Mouse (Mus musculus) kidney, embryonic 16.5 days (tissue): ENCODE data around the gene Zfp503. TPM values are rescaled to one million over a fixed set of nuclear protein-coding genes. Genes with fewer than 3 reads are reported as not detected.
A peak's percentile ranks its signal among the peaks of the same experiment; 100 is the strongest.

ENCODE experiments used
- ATAC-seq: fragments of 200-750 bp; cut with Nextera tagmentation; 2 replicates; pipeline ENCODE4 v1.8.0; 2017; ENCODE audit warnings: moderate TSS enrichment; ENCODE audit not compliant: low FRiP score, low TSS enrichment
- H3K27ac ChIP-seq: fragments of 300-500 bp; sonication (generic); 2 replicates; pipeline ENCODE4 v1.5.1; 2014; ENCODE audit warnings: low read length
- H3K27me3 ChIP-seq: fragments of 300-500 bp; sonication (generic); 2 replicates; pipeline ENCODE4 v1.6.1; 2014; ENCODE audit warnings: low read length, control low read depth, mixed read lengths; ENCODE audit not compliant: insufficient read depth
- H3K36me3 ChIP-seq: fragments of 300-500 bp; sonication (generic); 2 replicates; pipeline ENCODE4 v1.6.1; 2014; ENCODE audit warnings: low read length, control low read depth, mixed read lengths; ENCODE audit not compliant: insufficient read depth
- H3K4me1 ChIP-seq: fragments of 300-500 bp; sonication (generic); 2 replicates; pipeline ENCODE4 v1.6.1; 2014; ENCODE audit warnings: low read length, control low read depth, mixed read lengths; ENCODE audit not compliant: insufficient read depth
- H3K4me2 ChIP-seq: fragments of 300-500 bp; sonication (generic); replicated peaks from 2 replicates; pipeline ENCODE4 v1.6.1; 2014; ENCODE audit warnings: low read depth, low read length
- H3K4me3 ChIP-seq: fragments of 300-500 bp; sonication (generic); 2 replicates; pipeline ENCODE4 v1.5.1; 2014; ENCODE audit warnings: mild to moderate bottlenecking, low read length
- H3K9ac ChIP-seq: fragments of 300-500 bp; sonication (generic); replicated peaks from 2 replicates; pipeline ENCODE4 v1.6.1; 2014; ENCODE audit warnings: low read length
- H3K9me3 ChIP-seq: fragments of 300-500 bp; sonication (generic); 2 replicates; pipeline ENCODE4 v1.6.1; 2016; ENCODE audit warnings: low read length, control low read depth
- WGBS: fragments of 180-500 bp; shearing (Covaris S2); extraction: QIAGEN DNeasy Blood & Tissue Kit; methylation state at CpG from one replicate; pipeline ENCODE4 v1.1.7; 2014; 5-methylcytosine and 5-hydroxymethylcytosine counted together
- polyA plus RNA-seq: library from polyadenylated mRNA; unstranded; fragments of >200 nt; fragmentation: Nextera tagmentation; extraction: Ambion mirVana; gene quantifications from 2 replicates; pipeline ENCODE4 v1.2.1, GENCODE M21; 2015

The Zfp503 gene
- polyA plus RNA-seq, 1 experiment from 2014 or later, result 27.5 TPM

DNA sequence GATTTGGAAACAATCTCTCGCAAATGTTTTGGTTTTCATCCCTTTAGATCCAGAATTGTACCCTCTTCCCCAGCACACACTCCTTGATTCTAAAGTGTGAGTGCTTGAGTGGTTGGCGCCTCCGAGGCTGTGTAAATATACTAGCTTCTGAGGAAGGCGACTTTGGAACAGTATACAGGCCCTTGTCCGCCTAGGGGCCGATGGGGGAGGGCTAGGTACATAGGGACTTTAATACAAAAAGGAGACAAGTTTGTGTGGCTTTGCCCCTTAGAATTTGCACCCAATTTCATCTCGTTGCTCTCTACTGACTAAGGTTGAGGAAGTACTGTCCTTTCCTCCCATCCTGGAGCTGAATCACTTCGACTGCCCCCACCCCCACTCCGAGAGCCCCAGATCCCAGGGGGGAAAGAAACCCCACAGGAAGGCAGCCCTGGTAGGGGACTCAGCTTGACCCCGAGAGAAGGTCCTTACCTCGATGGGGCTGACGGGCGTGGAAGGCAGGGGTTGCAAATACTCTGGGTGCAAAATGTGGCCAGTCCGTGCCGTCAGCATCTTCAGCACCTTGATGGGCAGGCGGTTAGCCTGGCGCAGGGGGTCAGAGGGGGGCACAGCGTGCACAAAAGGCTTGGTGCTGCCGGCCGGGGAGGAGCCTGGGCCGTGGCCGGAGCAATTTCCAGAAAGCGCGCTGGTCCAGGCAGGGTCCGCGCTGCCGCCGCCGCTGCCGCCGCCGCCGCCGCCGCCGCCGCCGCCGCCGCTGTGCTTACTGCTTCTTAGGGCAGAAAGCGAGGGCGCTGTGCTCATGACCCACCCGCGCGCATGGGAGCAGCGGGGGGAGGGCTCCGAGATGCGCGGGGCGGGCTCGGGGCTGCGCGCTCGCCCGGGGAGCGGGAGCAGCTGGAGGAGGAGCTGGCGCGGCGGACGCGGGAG lies 2.4 kb downstream of the Zfp503 start:
- WGBS, result under 1% methylated on average over 36 of the region's 61 CpGs
- Histone ChIP-seq H3K36me3 (peaks cover 17% of the 10 kb centered on the region), H3K9me3 (no peaks in the 10 kb centered on the region), H3K9ac (peak overlapping the region; percentile 85), H3K4me3 (peak overlapping the region; percentile 78), H3K27ac (peak overlapping the region; percentile 98), H3K4me2 (peak overlapping the region; percentile 66), H3K27me3 (no peaks in the 10 kb centered on the region), H3K4me1 (peaks cover 17% of the 10 kb centered on the region; the same call in 1 of the 2 replicates)
- peak; percentile 14 for ATAC-seq

DNA sequence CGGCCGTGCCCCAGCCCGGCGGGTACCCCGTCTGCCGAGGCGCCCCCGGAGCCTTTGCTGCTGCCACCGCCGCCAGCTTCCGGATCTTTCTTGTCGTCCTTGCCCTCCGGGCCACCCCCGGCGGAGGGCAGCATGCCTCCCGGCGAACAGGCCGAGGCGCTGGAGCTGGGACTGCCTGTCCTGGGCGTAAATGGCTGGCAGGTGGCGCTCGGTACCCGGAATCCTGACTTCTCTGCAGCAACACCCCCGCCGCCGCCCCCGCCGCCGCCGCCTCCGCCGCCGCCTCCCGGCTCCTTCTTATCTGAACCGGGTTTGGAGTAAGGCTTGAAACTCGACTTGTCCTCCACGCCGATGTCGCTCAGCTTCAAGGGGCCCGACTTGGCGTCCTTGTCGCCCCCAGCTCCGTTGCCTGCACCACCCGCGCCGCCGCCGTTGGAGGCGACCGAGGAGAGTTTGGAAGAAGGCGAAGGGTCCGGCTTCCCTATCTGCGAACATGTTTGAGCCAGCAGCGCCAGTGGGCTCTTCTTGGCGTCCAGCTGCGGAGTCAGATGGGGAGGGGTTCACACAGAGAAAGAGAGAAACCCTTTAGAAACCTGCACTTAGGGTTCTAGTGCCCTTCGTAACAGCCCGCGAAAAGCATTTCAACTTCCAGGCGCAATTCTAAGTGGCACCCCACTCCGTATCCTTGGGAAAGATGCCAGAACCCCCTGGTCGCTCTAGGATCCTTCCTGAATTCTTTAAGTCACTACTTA lies 3.2 kb downstream of the Zfp503 start:
- under 1% methylated on average over 62 of the region's 62 CpGs for WGBS
- peaks cover 17% of the 10 kb centered on the region for H3K36me3 ChIP-seq
- H3K27ac ChIP-seq, result peak overlapping the region; percentile 98
- H3K27me3 ChIP-seq, result no peaks in the 10 kb centered on the region
- no peaks in the 10 kb centered on the region for H3K9me3 ChIP-seq
- no peak for ATAC-seq
- peak overlapping the region; percentile 66 for H3K4me2 ChIP-seq
- peak overlapping the region; percentile 78 for H3K4me3 ChIP-seq
- peaks cover 16% of the 10 kb centered on the region; the same call in 1 of the 2 replicates for H3K4me1 ChIP-seq
- H3K9ac ChIP-seq, result peak overlapping the region; percentile 85

DNA sequence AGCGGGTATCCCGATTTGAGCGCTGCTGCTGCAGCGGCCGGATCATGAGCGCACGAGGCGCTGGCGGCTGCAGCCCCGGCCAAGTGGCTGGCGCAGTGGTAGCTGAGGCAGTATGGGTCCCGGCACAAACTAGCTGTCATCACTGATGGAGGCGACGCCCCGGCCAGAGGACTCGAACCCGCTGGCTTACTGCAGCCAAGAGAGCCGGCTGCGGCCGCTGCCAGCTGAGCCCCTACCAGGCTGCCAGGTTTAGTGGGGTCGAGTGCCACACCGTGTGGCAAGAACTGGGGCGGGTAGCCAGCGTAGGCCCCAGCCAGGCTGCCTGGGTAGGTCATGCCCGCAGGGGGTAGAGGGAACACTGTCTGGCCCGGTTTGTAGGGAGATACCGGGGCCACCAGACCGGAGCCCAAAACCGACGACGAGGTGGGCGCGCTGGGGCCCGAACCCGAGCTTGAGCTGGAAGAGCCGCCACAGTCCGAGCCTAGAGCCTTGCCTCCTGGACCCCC lies 3.9 kb downstream of the Zfp503 start:
- peak overlapping the region; percentile 66 for H3K4me2 ChIP-seq
- H3K9me3 ChIP-seq, result no peaks in the 10 kb centered on the region
- peak overlapping the region; percentile 85 for H3K9ac ChIP-seq
- peaks cover 17% of the 10 kb centered on the region for H3K36me3 ChIP-seq
- under 1% methylated on average over 37 of the region's 37 CpGs for WGBS
- H3K4me1 ChIP-seq, result peaks cover 11% of the 10 kb centered on the region; the same call in 1 of the 2 replicates
- no peaks in the 10 kb centered on the region for H3K27me3 ChIP-seq
- peak overlapping the region; percentile 78 for H3K4me3 ChIP-seq
- no peak for ATAC-seq
- peak overlapping the region; percentile 98 for H3K27ac ChIP-seq

DNA sequence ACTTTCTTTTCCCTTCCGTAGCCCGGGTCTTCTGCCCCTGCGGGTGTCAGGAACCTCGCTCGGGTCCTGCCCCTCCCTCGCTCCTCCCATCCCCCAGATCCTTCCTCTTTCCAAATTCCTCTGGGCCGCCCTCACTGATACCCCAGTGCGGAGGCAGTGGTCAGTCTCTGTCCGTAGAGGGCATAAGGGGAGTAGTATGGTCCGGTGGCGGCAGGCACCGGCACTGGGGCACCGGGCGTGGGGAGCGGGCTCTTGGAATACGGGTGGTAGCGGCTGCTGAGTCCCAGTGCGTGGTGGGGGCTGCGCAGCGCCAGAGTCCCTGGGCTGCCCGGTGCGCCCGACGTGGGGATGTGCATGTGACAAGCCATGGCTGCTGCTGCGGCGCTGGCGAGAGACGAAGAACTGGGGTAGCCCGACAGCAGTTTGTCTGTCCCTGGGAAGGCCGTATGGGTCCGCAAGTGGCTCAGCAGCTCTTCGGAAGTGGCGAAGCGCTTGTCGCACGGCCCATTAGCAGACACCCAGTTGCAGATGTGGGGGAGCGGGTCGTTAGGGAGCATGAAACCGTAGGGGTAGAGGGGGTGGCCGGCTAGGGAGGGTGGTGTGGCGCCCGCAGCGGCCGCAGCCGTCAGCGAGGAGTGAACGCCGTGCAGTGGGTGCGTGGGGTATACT lies 4.5 kb downstream of the Zfp503 start:
- Histone ChIP-seq H3K4me1 (peaks cover 11% of the 10 kb centered on the region; the same call in 1 of the 2 replicates), H3K9ac (peak overlapping the region; percentile 85), H3K9me3 (no peaks in the 10 kb centered on the region), H3K4me3 (peak overlapping the region; percentile 78), H3K4me2 (peak overlapping the region; percentile 66), H3K36me3 (peaks cover 17% of the 10 kb centered on the region), H3K27ac (peak overlapping the region; percentile 98), H3K27me3 (no peaks in the 10 kb centered on the region)
- ATAC-seq, result no peak
- WGBS, result 1% methylated on average over 49 of the region's 49 CpGs

DNA sequence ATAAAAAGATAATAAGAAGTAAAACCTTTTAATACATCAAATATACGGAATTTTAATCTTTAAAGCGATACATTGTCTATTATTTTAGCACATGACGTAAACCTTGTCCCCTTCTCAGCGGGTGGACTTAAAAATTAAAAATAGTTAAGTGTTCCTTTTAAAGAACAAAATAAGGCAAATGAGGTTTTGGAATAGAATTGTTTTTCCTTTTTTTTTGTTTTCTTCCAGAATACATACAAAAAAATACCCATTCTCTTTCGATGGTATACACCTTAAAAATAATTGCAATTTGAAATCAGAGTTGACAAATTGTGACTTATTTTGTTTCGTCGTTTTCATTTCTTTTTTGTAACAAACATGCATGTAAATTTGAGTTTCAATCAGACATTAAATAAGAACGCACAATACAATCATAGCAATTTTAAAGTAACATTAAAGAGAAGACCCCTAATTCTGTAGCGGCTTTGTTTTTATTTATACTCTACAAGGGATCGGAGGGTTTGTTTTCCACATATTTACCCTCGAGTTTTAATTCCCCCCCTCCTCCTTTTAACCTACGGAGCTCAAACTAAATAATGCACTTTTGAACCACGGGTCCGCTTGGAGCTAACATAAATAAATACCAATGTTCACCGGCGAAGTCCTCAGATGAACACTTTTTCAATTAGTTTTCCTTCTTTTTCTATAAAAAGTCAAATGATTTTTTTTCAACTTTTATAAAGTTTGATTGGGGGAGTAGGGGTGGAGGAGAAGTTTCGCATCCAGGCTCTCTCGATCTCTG lies 5.3 kb downstream of the Zfp503 start:
- Histone ChIP-seq H3K4me1 (peaks cover 11% of the 10 kb centered on the region; the same call in 1 of the 2 replicates), H3K9ac (peak overlapping the region; percentile 93), H3K4me3 (peak overlapping the region; percentile 78), H3K27ac (peak overlapping the region; percentile 98), H3K36me3 (peaks cover 17% of the 10 kb centered on the region), H3K9me3 (no peaks in the 10 kb centered on the region), H3K4me2 (peak overlapping the region; percentile 89), H3K27me3 (no peaks in the 10 kb centered on the region)
- no peak for ATAC-seq
- whole genome bisulfite sequencing, result 5% methylated on average over 18 of the region's 18 CpGs

DNA sequence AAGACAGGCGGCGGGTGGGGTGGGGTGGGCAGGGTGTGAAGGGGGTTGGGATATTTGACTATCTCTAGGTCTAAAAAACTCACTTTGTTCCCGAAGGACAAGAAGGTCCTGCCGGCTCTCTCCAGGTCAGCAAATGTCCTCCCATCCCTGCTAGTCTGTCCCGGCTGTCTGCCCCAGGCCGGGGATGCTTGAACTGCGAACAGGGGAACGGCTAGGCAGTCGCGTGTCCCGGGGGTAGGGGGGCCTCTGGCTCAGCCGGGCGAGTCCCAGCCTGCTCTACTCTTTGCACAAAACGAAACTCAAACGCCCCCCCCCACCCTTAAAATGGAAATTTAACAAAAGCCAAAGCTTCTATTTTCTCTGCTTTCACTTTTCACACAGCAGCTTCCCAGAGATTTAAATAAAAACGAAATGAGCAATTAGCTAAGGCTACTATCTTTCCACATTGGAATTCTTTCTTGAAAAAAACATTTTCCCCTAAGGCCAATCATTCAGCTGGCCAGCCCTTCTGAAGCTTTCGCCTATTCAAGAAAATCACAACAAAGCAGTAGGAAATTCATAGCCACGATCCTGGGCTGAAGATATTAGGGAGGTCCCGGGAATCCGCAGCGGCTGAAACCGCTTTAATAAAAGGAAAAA lies 6.0 kb downstream of the Zfp503 start:
- peaks cover 5% of the 10 kb centered on the region; the same call in 1 of the 2 replicates for H3K4me1 ChIP-seq
- H3K9ac ChIP-seq, result peak overlapping the region; percentile 93
- H3K36me3 ChIP-seq, result peaks cover 17% of the 10 kb centered on the region
- WGBS, result 3% methylated on average over 22 of the region's 22 CpGs
- H3K4me2 ChIP-seq, result peak overlapping the region; percentile 89
- no peaks in the 10 kb centered on the region for H3K9me3 ChIP-seq
- peak overlapping the region; percentile 93 for H3K27ac ChIP-seq
- ATAC-seq, result no peak
- H3K27me3 ChIP-seq, result no peaks in the 10 kb centered on the region
- peak overlapping the region; percentile 63 for H3K4me3 ChIP-seq

DNA sequence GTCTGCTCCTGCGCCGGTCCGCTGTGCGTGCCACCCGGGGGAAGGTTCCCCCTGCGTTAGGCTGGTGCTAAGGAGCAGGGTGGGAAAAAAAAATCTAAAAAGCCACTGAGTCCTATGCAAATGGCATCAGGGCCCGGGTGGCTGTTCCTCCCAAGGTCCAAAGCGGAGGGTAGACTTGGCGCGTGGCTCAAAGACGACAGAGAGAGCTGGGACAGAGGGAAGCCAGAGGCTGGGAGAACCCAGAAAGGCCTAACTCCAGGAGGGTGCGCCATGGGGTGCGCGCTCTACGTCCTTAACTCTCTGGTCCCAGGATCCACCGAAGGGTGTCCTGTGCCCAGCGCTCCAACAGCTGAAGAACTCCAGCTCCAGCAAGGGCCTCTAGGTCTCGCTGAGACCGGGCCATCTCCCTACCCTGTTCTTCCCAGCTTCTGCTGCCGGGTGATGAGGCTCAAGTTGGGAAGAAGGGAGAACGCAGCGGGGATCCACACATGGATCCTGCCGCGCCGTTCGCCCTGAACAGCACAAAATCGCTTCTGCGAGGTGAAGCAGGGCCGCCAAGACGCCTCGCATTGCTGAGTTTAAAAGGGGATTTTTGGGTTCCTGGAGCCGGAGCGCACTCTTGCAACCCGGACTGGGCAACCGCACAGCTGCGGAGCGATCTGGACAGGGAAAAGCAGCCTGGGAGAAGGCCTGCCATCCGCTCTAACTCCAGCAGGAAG lies 6.7 kb downstream of the Zfp503 start:
- 6% methylated on average over 38 of the region's 38 CpGs for WGBS
- peak; percentile 11; the same call in 1 of the 2 replicates for ATAC-seq
- Histone ChIP-seq H3K27me3 (no peaks in the 10 kb centered on the region), H3K27ac (peak overlapping the region; percentile 93), H3K9ac (peak overlapping the region; percentile 93), H3K36me3 (peaks cover 17% of the 10 kb centered on the region), H3K4me1 (peaks cover 5% of the 10 kb centered on the region; the same call in 1 of the 2 replicates), H3K9me3 (no peaks in the 10 kb centered on the region), H3K4me3 (peak overlapping the region; percentile 63), H3K4me2 (peak overlapping the region; percentile 89)

DNA sequence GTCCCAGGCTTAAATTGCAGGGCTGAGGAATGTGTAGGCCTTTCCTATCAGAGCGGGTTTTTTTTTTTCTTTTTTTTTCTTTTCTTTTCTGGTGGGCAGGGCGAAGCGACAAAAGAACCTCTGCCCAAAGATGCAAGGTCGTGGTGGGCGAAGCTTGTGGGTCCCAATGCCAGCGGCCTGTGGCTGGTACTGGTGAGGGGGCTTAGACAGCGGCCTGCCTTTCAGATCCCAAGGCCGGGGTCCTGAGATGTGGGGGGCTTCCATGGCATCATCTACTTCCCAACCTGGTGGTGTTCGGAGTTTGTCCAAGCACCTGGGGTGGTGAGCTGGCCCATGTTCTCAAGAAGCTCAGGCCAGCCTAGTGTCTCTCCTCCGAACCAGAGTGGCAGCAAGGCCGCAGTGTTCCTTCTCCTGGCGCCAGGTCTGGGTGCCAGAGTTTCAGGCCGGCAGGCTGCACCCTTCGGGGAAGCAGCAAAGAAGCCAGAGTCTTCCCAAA lies 7.3 kb downstream of the Zfp503 start:
- Histone ChIP-seq H3K27ac (peak overlapping the region; percentile 93), H3K27me3 (no peaks in the 10 kb centered on the region), H3K4me1 (peaks cover 5% of the 10 kb centered on the region; the same call in 1 of the 2 replicates), H3K4me3 (peak overlapping the region; percentile 63), H3K4me2 (peak overlapping the region; percentile 89), H3K9ac (peak overlapping the region; percentile 93), H3K36me3 (peaks cover 17% of the 10 kb centered on the region), H3K9me3 (no peaks in the 10 kb centered on the region)
- ATAC-seq, result no peak
- WGBS, result 29% methylated on average over 14 of the region's 14 CpGs
